Mouse (Mus musculus): ENCODE results near the gene Mkrn3.

The Mkrn3 gene

DNA sequence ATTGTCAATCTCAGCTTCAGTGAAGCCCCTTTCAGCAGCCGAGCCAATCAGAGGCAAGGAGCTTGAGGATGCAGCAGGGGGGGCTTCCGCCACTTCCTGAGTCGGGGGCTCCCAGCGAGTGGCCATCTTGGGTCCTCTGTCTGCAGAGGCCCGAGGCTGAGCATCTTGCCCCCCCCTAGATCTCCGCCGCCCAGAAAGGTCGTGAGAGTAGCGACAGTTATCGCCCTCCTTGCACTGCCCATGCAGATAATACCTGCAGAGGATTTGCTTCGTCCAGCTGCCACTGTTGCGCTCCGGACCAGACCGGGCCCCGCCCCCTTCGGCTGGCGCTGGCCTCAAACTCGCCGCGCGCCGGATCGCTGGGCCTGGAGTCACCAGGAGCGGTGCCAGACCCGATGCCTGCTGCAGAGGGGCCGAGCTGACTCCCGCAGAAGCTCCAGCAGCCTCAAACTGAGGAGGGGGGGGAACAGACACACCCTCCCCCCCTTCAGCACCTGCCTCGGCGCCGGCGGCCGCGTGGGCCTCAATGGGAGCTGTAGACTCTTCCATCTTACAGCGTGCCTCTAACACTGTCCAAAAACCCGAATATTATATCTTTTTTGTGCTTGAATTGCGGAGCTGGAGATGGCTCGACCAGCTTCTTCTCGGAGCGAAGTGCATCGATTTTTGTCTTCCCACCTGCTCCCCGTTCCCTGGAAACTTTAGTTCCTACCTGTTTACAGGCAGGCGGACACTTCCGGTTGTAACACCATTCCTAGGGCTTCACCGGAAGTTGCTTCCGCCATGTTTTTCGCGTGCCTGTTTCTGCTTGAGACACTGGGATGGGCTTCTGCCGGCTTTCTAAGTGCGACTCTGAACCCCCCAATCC lies at the start of gene Mkrn3:
TSS of gene Mkrn3 (minus strand) at position 647 of the 868 bp plus-strand sequence.
- DNase-seq = peak; percentile 53

DNA sequence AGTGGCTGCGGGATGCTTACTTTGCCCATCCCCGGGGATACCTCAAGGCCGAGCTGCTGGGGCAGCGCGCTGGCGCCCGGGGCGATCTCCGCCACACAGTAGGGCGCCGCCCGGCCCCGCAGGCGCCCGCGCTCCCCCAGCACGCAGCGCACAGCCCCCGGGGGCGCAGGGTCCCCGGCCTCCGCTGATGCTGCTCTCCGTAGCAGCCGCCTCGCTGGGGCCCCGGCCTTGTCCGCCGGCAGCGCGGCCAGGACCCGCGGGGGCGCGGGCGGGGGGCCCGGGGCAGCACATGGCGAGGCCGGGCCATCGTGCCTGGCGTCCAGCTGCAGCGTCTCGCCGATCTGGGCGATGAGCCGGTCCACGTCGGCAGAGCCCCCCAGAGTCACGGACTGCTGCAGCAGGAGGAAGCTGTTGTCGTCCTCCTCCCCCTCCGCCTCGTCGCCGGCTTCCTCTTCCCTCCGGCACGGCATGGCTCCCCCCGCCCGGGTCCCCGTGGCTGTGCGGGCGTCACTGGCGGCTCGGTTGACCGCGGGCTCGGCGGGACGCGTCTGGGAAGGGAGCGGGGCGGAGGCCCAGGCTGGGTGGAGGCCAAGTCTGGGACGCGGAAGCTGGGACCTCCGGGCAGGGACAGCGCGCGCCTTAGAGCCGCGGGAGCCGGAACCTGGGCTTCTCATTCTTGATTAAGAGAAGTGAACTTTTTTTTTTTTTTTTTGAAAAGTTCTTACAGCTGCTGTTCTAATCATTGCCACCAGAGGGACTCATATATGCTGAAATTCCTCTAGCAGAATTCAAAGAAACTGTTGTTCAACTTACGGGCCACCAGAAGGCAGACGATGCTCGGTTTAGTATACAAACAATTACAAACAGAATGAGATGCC lies 44.2 kb upstream of the Mkrn3 start, which contains the start of gene Peg12:
TSS of gene Peg12 (minus strand) at position 633 of the 878 bp plus-strand sequence.
- peak; percentile 43 for DNase-seq

DNA sequence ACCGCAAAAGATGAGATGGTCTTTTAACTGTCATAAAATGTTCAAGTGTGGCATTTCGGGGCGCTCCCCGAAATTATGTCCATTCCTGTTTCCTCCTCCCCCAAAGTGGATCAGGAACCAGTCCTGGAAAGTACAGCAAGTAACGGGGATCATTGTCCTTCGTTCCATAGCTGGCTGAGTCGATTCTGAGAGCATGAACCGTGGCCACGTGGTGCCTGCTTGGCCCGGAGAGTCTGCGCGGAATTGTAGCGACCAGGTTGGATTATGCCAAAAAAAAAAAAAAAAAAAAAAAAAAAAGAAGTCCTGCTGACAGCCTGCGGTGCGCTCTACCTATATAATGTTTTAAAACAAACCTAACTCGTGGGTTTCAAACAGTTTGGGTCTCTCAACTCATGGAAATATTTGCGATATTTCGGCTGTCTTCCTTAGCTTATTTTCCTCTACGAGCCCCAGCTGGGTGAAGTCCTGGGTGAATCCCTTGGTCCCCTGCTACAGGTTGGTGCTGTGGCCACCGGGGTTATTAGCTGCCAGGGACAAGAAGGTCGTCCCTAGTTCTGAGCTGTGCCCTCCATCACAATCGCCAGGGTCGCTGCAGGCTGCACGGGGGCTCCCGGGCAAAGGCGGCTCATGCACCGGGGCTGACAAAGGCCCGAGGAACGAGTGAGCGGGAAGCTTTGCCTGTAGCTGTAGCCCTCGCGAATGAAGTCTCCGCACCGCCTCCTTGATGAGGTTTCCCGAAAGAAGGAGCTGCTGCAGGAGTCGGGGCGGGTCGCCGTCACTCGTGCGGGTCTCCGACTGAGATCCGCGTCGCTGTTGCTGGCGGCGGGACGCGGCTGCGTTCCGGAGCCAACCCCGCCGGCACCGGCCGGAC lies 43.3 kb upstream of the Mkrn3 start:
- DNase-seq = peak; percentile 10

DNA sequence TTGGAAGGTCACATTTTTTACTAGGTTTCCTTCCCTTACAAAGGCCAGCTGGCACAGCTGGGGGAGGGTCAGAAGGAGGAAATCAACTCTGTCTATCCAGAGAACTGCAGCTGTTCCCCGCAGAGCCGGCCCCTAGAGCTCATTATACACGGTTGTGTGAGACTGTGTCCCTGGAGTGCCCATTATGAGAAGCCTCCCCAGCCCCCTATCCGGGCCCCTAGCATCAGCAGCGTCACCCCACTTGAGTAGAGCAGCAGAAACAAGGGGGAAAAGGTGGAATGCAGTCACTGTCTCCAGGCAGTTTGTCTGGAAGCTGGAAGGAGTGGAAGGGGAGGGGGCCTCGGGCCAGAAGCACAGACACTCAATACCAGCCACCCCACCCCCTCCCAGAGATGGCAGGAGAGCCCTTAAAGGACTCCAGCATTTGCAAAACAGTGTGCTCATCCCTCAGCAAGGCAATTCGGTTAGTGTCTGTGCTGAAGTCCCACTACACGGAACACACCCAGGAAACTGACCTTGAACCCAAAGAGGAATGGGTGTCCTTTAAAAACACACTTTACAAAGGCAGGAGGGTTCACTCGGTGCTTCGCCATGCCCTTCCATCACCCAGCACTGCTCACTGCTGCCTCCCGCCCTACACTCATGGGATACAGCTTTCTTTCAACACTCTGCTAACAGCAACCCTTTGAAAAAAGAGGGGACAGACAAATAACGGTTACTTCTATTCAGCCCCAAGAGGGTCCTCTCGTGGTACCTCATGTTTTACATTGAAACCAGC lies 42.5 kb upstream of the Mkrn3 start:
- DNase-seq = peak; percentile 11

DNA sequence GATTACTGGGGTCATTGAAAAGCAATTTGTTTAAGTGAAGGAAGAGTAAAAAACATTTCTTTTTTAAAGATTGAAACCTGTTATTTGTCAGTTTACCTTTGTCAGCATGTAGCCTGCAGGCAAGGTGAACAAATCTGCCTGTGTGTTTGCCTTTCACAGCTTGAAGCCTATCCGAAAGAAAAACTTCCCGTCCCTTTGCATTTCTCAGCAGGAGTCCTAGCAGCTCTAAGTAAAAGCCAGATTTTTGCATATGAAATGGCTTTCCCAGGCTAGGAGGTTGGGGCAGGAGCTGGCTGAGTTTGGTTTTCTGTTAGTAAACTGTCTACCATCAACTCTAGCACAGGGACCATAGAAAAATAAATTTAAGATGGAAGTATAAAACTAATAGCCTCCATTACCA lies 32.4 kb upstream of the Mkrn3 start:
- DNase-seq = no peak

- DNase-seq = no peak
Observed at GRCm38 (mm10) chr7:62445431-62446165, 25.7 kb upstream of the Mkrn3 start.

DNA sequence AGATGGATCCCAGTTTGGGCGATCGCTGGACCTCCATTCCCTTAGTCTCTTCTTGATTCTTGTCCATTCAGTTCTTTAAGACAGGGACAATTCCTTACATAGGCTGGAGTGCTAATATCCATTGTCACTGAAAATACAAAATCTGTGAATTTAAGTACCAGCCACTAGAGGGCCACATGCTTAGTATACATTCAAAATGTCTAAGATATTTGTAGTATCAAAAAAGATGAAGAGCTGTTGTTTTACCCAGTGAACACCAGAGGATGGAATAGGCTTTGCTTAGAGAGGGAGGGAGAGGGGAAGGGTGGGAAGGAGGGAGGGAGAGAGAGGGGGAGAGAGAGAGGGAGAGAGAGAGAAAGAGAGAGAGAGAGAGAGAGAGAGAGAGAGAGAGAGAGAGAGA lies 16.5 kb upstream of the Mkrn3 start:
- no peak for DNase-seq

DNA sequence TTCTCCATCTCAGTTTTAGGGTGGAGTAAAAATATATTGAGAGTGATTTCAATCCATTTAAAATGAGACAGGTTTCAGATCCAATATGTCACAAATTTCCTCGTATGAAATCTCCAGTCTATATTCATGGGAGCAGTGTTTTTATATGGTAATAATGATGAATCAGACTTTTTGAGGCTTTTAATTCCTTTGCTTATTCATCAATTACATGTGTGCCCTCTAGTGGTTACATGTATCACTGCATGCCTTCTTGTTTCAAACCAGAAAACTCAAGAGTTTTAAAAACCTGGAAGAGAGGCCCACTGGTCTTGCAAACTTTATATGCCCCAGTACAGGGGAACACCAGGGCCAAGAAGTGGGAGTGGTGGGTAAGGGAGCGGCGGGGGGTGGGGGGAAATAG lies 13.3 kb upstream of the Mkrn3 start:
- no peak for DNase-seq

DNA sequence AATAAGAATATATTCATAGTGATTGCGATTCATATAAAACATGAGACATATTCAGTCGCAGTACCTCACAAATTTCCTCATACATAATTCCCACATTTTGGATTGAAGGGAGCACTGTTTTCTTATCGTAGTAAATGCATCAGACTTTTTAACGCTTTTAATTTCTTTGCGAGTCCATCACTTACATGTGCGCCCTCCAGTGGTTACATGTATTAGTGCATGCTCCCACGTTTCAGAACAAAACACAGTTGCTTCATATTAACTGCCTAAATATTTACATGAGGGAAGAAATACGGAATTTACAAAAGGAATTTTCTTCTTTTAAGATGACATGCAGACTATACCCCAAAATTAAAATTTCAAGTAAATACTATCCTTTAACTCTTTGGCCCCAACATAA lies 8.4 kb upstream of the Mkrn3 start:
- no peak for DNase-seq

GRCm38 (mm10) chr7:62423210-62423609 lies 3.3 kb upstream of the Mkrn3 start:
- no peak for DNase-seq

- DNase-seq = no peak
Observed at GRCm38 (mm10) chr7:62420566-62420965, 627 bp upstream of the Mkrn3 start.

DNA sequence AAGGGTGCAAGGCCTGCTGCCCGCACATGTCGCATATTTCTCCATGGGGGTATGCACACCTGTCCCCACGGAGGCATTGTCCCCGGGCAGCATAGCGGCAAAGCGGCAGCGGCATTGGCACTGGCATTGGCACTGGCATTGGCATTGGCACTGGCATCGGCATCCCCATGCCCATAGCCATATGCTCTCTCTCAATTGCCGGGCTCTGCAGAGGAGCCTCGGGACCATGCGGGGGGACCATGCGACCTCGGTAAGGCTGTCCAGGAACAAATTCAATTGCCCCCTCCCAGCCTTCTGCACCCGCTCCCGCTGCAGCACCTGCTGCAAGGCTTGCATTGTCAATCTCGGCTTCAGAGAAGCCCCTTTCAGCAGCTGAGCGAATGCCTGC lies 840 bp downstream of the Mkrn3 start:
- peak; percentile 2 for DNase-seq

GRCm38 (mm10) chr7:62418346-62418745 lies 1.6 kb downstream of the Mkrn3 start:
- no peak for DNase-seq

- no peak for DNase-seq
Observed at GRCm38 (mm10) chr7:62416173-62416572, 3.8 kb downstream of the Mkrn3 start.

GRCm38 (mm10) chr7:62415222-62415621 lies 4.7 kb downstream of the Mkrn3 start:
- no peak for DNase-seq

- no peak for DNase-seq
Observed at GRCm38 (mm10) chr7:62407803-62408202, 12.1 kb downstream of the Mkrn3 start.

GRCm38 (mm10) chr7:62406573-62407050 lies 13.3 kb downstream of the Mkrn3 start:
- DNase-seq = no peak

DNA sequence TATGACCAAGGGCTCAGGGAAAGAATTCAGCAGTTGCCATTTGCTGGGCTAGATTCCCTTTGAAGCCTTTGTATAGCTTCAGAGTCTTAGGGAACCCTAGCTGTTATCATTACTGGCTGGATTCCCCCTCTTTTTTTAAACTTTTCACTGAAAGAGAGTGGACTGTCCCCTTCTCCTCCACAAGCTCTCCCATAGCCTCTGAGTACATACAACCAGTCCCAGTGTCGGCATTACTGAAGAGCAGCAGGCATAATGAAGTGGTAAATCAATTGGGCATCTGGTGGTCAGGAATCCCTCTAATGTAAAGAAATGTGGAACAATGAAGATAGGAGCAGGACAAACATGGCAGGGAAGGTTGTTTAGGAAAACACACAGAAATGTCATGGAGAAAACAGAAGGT lies 27.7 kb downstream of the Mkrn3 start:
- no peak for DNase-seq

DNA sequence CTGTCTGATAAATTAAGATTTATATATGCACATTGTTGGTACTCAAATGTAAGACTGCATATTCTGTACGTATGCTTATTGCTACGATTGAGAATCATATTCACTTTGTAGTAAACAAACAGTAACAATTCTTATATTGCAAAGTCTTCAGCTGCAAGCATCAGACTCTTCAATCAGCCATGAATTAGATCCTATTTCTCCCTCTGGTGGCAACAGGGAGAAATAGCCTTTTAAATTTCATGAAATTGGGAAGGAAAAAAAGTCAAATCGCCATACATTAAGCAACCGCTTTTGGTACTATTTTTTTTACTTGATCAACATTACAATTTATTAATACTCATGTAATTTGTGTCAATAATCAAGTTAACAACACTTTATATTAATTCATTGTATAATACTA lies 31.6 kb downstream of the Mkrn3 start:
- no peak for DNase-seq

GRCm38 (mm10) chr7:62382391-62382790 lies 37.5 kb downstream of the Mkrn3 start:
- no peak for DNase-seq

GRCm38 (mm10) chr7:62378529-62378928 lies 41.4 kb downstream of the Mkrn3 start:
- DNase-seq = no peak

Data from liver (tissue).